Mouse (Mus musculus) c-Kit-positive CD71-positive TER-119-negative erythroid progenitor cells, embryonic 14.5 days (primary cell): ENCODE results near the gene Bptf.
"Not testable (repeated sequence)": the region's sequence is repeated elsewhere in the genome, so short reads cannot be mapped to it uniquely, and the experiment has no call there.

Source experiments
- DNase-seq: peaks from one replicate; pipeline ENCODE4 v3.0.0-alpha.2; 2013; ENCODE audit warnings: low read depth

Bptf gene

DNA sequence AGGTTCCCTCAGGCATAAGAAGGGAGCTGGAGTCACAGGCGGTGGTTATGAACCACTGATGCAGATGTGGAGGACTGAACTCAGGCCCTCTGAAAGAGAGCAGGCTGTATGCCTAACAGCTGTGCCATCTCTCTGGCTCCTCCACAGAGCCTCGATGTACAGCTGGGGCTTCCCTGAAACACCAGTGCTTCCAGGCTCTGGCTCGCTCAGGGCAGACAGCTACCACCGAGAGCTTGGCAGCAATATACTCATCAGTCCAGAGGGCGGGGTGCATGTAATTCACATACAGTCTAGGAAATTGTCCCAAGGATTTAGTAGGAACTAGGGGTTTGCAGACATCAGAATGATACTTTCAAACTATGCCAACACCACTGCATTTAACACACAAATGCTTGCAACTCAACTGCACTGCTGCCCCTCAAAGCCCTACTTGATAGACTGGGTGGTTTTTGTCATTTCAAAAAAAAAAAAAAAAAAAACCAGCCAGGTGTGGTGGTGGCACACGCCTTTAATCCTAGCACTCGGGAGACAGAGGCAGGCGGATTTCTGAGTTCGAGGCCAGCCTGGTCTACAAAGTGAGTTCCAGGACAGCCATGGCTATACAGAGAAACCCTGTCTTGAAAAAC is 145.8 kb downstream of the Bptf start:
- DNase-seq: not testable (repeated sequence)
